Comparison of ENCODE assay signal across 7 mouse cellular contexts in genomic region chr12:100724606-100725457, GRCm38 (mm10). TPM values are rescaled to one million over a fixed set of nuclear protein-coding genes. Genes with fewer than 3 reads are reported as not detected.
DNase-seq lines count a peak whose midpoint lies in the region; ATAC-seq lines count a peak whose summit lies in the region.

No protein-coding gene starts in this region.

- H3K4me2 ChIP-seq in intestine, embryonic 16.5 days (ENCODE audit: low read depth, low read length) = peak overlapping the region; percentile 93
- peak overlapping the region; percentile 87 for H3K4me2 ChIP-seq in midbrain, embryonic 11.5 days

- no peaks in the 10 kb centered on the region for H3K36me3 ChIP-seq in intestine, embryonic 16.5 days (ENCODE audit: control insufficient read depth, insufficient read depth, low read length)
- no peaks in the 10 kb centered on the region for H3K36me3 ChIP-seq in midbrain, embryonic 11.5 days (ENCODE audit: control insufficient read depth, insufficient read depth, low read length)

- H3K27me3 ChIP-seq in intestine, embryonic 16.5 days (replicated peaks; ENCODE audit: control insufficient read depth, insufficient read depth, low read length) = no peaks in the 10 kb centered on the region
- H3K27me3 ChIP-seq in midbrain, embryonic 11.5 days (ENCODE audit: control insufficient read depth, insufficient read depth, low read length) = no peaks in the 10 kb centered on the region

- H3K9ac ChIP-seq in intestine, embryonic 16.5 days (ENCODE audit: low read depth, low read length) = peak overlapping the region; percentile 78
- peak overlapping the region; percentile 74 for H3K9ac ChIP-seq in midbrain, embryonic 11.5 days (ENCODE audit: low read length)

- no peaks in the 10 kb centered on the region for H3K9me3 ChIP-seq in intestine, embryonic 16.5 days (ENCODE audit: control insufficient read depth, low read length)
- H3K9me3 ChIP-seq in midbrain, embryonic 11.5 days (ENCODE audit: control insufficient read depth, low read length) = no peaks in the 10 kb centered on the region

- H3K27ac ChIP-seq in intestine, embryonic 16.5 days (ENCODE audit: low read length) = peak overlapping the region; percentile 93
- H3K27ac ChIP-seq in midbrain, embryonic 11.5 days (ENCODE audit: low read depth, low read length) = peak overlapping the region; percentile 91

- intact Hi-C loops in left cerebral cortex, postnatal 36 days (cut with DNase I) = loop anchor here (5.0 to 10.0 kb wide), 3 partner anchors 52 to 117 kb away; partner anchors contain the start of gene Dglucy

- H3K4me1 ChIP-seq in intestine, embryonic 16.5 days (ENCODE audit: control insufficient read depth, insufficient read depth, low read length) = peaks cover 6% of the 10 kb centered on the region; the same call in 1 of the 2 replicates
- peaks cover 9% of the 10 kb centered on the region; the same call in 1 of the 2 replicates for H3K4me1 ChIP-seq in midbrain, embryonic 11.5 days (ENCODE audit: control insufficient read depth, insufficient read depth, low read length)

- peak; percentile 100 for DNase-seq in adrenal gland, adult 8-10 months
- peak; percentile 99 for DNase-seq in embryo, embryonic 9.5 days (ENCODE audit: extremely low spot score)
- DNase-seq in gastrocnemius, postnatal 4 days (ENCODE audit: low spot score in 2 of 2) = peak; percentile 97 to 99
- DNase-seq in left cerebral cortex, postnatal 36 days (ENCODE audit: low spot score in 2 of 2) = peak; percentile 99 to 100
- DNase-seq in midbrain, embryonic 11.5 days (ENCODE audit: low spot score, missing footprints) = peak; percentile 100
- peak; percentile 100 for DNase-seq in skeletal muscle tissue, adult 2 months (ENCODE audit: low read depth, low spot score)

- WGBS in intestine, embryonic 16.5 days = under 1% methylated on average over 82 of the region's 85 CpGs
- WGBS in midbrain, embryonic 11.5 days = under 1% methylated on average over 79 of the region's 85 CpGs

- peak overlapping the region; percentile 82 for H3K4me3 ChIP-seq in intestine, embryonic 16.5 days (ENCODE audit: low read length)
- peak overlapping the region; percentile 70 for H3K4me3 ChIP-seq in midbrain, embryonic 11.5 days (ENCODE audit: low read depth, low read length)

- peak; percentile 100 for ATAC-seq in intestine, embryonic 16.5 days
- peak; percentile 100 for ATAC-seq in midbrain, embryonic 11.5 days (ENCODE audit: low FRiP score)

RNA-seq across cellular contexts. Expression of gene Rps6ka5, which starts 2.0 kb away (rescaled TPM):
- total RNA-seq in adrenal gland, adult 8-10 months (2022) = 1 to 10 TPM; 4.7 to 8.7 (median 6.9) TPM
- 10 to 100 TPM; 11.0 to 14.1 TPM for total RNA-seq in gastrocnemius, postnatal 4 days (2021)
- polyA plus RNA-seq in intestine, embryonic 16.5 days (2015; fragmentation: Nextera tagmentation; extraction: Ambion mirVana) = 1.7 and 1.9 TPM in 2 replicates
- total RNA-seq in left cerebral cortex, postnatal 36 days (2021) = 10 to 100 TPM; 20.2 to 24.6 TPM
- polyA plus RNA-seq in midbrain, embryonic 11.5 days (2014; fragmentation: Nextera tagmentation; extraction: Ambion mirVana) = 3.2 and 3.8 TPM in 2 replicates

RNA-seq across cellular contexts. Expression of gene Dglucy, which starts 54.0 kb away (rescaled TPM):
- 10 to 100 TPM; 20.7 to 31.2 (median 23.0) TPM for total RNA-seq in adrenal gland, adult 8-10 months (2022)
- total RNA-seq in gastrocnemius, postnatal 4 days (2021) = 1 to 10 TPM; 3.6 to 4.0 TPM
- polyA plus RNA-seq in intestine, embryonic 16.5 days (2015; fragmentation: Nextera tagmentation; extraction: Ambion mirVana) = 2.6 TPM in 2 replicates
- 1 to 10 TPM; 8.0 to 9.3 TPM for total RNA-seq in left cerebral cortex, postnatal 36 days (2021)
- 0.23 and 0.44 TPM in 2 replicates for polyA plus RNA-seq in midbrain, embryonic 11.5 days (2014; fragmentation: Nextera tagmentation; extraction: Ambion mirVana)

Comparison
In these comparisons a context has a peak if more than half of its experiments do, and no peak if none do; other contexts are left out.
1. Peak in every context shown above with its lines: DNase-seq, ATAC-seq, H3K4me3 ChIP-seq and H3K27ac ChIP-seq.